Mouse (Mus musculus) neural tube, embryonic 10.5 days (tissue): ENCODE measurements around the gene Ptges3l.
A peak's percentile ranks its signal among the peaks of the same experiment; 100 is the strongest.
"Not testable (repeated sequence)": the region's sequence is repeated elsewhere in the genome, so short reads cannot be mapped to it uniquely, and the experiment has no call there.

Experiments used
- DNase-seq: peaks from one replicate; pipeline ENCODE4 v3.0.0-alpha.2; 2017; ENCODE audit warnings: low spot score; ENCODE audit errors: extremely low spot score

Ptges3l gene

DNA sequence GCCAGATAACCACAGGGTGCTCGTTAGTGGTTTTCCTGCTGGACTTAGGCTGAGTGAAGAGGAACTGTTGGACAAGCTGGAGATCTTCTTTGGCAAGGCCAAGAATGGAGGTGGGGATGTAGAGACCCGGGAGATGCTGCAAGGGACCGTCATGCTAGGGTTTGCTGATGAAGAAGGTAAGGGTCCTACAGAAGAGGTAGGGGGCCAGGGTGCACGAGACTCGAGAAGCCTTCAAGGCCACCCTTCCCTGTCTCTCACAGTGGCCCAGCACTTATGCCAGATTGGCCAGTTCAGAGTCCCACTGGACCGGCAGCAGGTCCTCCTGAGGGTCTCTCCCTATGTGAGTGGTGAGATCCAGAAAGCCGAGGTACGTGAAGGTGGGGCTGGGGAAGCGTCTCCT lies 32.5 kb upstream of the Ptges3l start:
- DNase-seq, result no peak

DNA sequence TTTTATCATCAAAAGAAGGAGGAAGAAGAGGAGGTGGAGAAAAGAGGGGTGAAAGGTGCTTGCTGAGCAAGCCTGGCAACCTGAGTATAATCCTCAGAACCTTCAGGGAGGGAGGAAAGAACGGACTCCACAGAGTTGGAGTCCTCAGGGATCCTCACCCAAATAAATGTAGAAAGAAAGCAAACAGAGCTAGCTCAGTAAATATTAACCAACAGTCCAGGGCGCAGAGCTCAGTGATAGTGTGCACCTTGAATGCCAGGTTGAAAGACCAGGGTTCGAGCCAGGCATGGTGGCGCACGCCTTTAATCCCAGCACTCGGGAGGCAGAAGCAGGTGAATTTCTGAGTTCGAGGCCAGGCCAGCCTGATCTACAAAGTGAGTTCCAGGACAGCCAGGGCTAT lies 30.5 kb upstream of the Ptges3l start:
- no peak for DNase-seq

DNA sequence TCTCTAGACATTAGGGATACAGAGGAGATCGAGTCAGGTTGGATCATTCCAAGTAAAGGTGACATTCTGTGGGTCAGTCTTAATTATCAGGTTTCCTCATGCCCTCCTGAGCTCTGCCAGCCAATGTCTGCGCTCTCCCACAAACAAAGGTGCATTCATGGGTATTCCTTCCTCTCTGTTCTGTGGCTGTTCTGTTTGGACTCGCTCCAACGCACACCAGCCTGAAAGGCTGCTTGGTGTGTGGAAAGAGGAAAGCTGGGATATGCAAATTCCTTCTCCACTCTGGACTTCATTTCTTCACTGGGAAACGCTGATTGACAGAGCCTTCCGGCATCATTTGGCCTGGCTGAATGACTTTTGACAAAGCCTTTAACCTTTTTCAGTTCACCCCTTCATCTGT lies 29.6 kb upstream of the Ptges3l start:
- DNase-seq, result no peak

- DNase-seq, result no peak
These were observed 27.1 kb upstream of the Ptges3l start for GRCm38 (mm10) chr11:101452093-101452774.

- DNase-seq, result no peak
These were observed 26.4 kb upstream of the Ptges3l start for GRCm38 (mm10) chr11:101451536-101451935.

DNA sequence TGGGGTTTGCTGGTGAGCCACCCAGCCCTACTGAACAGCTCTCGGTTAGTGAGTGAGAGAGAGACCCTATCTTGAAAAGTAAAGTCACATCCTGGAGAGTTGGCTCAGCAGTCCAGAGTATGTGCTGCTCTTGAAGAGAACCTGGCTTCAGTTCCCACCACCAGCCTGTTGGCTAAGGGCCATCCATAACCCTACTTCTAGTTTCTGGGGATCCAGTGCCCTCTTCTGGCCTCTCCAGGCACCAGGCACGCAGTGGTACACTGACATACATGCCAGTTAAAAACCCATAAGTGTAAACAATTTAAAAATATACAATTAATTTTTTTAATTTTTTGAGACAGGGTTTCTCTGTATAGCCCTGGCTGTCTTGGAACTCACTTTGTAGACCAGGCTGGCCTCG lies 25.3 kb upstream of the Ptges3l start:
- no peak for DNase-seq

GRCm38 (mm10) chr11:101449596-101449995 lies 24.5 kb upstream of the Ptges3l start:
- DNase-seq, result not testable (repeated sequence)

DNA sequence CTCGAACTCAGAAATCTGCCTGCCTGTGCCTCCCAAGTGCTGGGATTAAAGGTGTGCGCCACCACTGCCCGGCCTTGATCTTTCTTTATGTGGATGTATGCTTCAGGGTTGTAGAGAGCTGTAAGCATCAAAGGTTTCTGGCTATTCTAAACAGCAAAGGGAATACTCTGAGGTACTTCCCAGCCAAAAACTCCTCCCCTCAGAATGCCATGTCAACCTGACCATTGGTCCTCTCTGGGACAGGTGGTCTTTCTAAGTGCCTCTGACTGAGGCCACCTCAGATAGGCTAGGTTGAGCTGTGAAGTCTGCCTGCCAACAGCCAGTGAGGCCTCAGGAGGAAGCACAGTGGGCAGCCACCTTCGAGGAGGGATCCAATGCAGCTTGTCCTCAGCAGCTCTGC lies 23.8 kb upstream of the Ptges3l start:
- no peak for DNase-seq

- no peak for DNase-seq
These were observed 23.2 kb upstream of the Ptges3l start, which contains the start of gene Ifi35 for GRCm38 (mm10) chr11:101448274-101448746. Ifi35 (plus strand) TSS chr11:101448407.

- DNase-seq, result no peak
These were observed 22.7 kb upstream of the Ptges3l start for GRCm38 (mm10) chr11:101447786-101448185.

GRCm38 (mm10) chr11:101446860-101447259 lies 21.7 kb upstream of the Ptges3l start:
- DNase-seq, result not testable (repeated sequence)

- peak; percentile 29 for DNase-seq
These were observed 21.2 kb upstream of the Ptges3l start for GRCm38 (mm10) chr11:101446319-101446718.

GRCm38 (mm10) chr11:101442760-101443159 lies 17.6 kb upstream of the Ptges3l start:
- no peak for DNase-seq

- peak; percentile 99 for DNase-seq
These were observed 17.1 kb upstream of the Ptges3l start, which contains the start of gene Rpl27 for GRCm38 (mm10) chr11:101442127-101442693. Rpl27 (plus strand) TSS chr11:101442298.

DNA sequence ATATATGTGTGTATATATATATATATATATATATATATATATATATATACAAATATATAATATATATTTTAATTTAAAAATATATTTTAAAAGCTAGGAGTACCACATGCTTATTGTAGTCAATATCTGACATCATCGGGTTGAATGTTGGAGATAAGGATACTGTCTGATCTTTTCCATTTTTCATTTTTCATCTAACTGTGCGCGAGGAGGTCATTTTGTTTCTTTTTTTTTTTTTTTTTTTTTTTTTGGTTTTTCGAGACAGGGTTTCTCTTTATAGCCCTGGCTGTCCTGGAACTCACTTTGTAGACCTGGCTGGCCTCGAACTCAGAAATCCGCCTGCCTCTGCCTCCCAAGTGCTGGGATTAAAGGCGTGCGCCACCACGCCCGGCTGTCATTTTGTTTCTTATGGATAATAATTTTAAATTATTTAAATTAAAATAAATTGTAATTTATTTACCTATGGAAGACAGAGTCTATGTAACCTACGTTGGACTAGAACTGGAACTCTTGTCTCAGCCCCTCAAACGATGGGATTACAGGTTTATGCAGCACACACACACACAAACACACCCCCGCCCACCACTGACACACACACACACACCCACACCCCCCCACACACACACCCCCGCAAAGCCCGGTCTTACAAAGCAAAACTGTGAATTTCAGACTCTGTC lies 16.5 kb upstream of the Ptges3l start:
- not testable (repeated sequence) for DNase-seq

DNA sequence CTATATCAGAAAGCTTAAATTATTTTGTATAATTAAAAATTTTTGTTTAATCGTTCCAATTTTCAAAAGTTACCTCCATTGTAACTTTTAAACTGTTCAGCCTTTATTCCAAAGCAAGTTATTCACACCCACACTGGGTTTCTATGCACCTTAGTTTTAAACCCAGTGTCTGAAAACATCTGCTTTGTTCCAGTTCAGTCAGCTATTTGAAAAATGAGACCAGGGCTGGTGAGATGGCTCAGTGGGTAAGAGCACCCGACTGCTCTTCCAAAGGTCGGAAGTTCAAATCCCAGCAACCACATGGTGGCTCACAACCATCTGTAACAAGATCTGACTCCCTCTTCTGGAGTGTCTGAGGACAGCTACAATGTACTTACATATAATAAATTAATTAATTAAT lies 12.9 kb upstream of the Ptges3l start:
- not testable (repeated sequence) for DNase-seq

GRCm38 (mm10) chr11:101436916-101437315 lies 11.8 kb upstream of the Ptges3l start:
- no peak for DNase-seq

DNA sequence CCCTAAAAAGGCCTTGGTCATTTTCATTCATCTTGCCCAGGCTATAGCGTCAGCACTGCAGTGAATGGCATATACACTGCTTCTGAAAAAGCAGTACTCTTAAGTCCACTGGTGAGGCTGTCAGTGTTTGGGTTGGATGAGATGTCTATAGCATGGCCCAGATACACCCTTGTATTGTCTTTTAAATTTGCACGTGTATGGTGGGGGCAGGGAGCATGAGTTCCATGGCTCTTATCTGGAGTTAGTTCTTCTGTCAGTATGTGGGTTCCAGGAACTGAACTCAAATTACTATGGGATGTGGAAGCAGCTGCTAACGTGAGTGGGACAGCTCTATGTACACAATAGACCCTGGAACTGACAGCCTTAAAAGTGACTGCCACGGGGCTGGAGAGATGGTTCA lies 10.7 kb upstream of the Ptges3l start:
- no peak for DNase-seq

DNA sequence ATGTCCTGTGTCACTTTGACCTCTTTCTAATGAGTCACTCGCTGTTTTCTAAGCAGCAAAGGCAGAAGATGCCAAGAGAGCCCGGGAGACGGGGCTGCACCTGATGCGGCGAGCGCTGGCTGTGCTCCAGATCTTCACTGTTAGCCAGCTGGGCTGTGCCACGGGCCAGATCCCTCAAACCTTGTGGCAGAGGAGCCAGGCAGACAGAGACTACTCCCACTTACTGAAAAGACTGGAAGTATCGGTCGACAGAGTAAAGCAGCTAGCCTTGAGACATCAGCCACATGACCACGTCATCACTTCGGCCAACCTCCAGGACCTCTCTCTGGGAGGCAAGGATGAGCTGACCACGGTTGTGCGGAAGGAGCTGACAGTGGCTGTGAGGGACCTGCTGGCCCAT lies 8.3 kb upstream of the Ptges3l start:
- DNase-seq, result no peak

- no peak for DNase-seq
These were observed 6.2 kb upstream of the Ptges3l start for GRCm38 (mm10) chr11:101431327-101431726.

- no peak for DNase-seq
These were observed 1.0 kb upstream of the Ptges3l start for GRCm38 (mm10) chr11:101426165-101426564.

DNA sequence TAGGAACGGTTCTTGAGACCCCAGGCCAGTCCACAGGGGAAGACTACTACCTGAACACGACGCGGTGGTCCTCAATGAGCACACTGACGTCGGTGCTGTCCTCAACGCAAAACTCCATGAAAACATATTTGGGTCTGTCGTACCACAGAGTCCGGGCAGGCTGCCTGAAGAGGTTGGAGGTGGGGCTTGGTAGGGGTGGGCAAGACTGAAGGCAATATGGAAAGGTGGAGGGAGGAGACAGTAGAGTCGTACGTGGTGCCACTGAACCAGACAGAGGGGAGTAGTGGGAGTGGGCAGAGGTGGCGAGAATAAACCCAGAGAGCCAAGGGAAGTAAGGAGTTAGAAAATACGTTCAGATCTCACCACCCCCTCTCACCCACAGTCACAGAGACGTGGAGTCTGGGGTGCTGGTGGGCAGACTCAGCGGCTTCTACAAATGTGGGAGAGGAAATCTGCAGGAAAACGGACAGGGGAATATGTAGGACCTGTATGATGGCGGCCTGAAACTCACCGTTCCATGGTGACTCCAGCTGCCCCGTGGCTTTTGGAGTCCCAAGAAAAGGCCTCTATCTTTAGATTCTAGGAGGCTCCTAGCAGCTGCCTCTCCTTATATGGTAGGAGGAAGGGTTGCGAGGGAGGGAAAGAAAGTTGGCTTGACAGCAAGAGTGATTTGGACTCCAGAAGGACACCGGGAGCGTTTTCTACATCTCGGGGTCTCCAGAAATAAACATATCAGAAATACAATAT lies 855 bp downstream of the Ptges3l start, which contains the start of gene Gm27029:
Gm27029 (minus strand) TSS at position 692 of the 747 bp plus-strand sequence.
- DNase-seq, result peak; percentile 54
